Comparison of ENCODE assay signal across 18 mouse cellular contexts in the genomic region with DNA sequence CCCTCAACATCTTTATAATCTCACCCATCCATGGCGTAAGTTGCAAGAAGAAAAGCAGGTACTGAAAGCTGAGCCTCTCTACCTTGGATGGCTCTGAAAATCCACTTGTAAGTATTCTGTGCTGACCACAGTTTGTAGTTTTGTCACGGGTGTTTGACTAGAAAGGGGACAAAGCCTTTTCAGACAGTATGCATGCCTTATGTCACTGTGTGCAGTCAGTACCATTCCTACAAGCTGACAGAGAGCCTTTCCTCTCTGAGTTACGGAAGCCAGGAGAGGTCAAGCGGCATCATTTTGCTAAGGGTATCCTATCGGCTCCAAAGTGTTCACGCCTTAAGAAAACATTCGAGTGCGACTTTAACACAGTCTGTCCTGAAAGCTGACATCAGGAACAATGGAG.
DNase-seq lines count a peak whose midpoint lies in the region; ATAC-seq and TF ChIP-seq lines count a peak whose summit lies in the region.
"Had no signal": no experiment of that assay in that cellular context is flagged by ENCODE, and none has a peak within 500 bp of the region (broad histone marks: within the 10 kb centered on the region; RNA-seq: fewer than 3 reads in every experiment).

No protein-coding gene starts in this region.

- no peak overlapping the region for H3K4me3 ChIP-seq in embryonic facial prominence, embryonic 11.5 days (ENCODE audit: low read depth, low read length)
- H3K4me3 ChIP-seq in embryonic facial prominence, embryonic 10.5 days: no peak overlapping the region
- no peak overlapping the region for H3K4me3 ChIP-seq in hindbrain, embryonic 10.5 days
- H3K4me3 ChIP-seq in hindbrain, embryonic 13.5 days: no peak overlapping the region
- no peak overlapping the region for H3K4me3 ChIP-seq in midbrain, embryonic 11.5 days (ENCODE audit: low read depth, low read length)
- no peak overlapping the region for H3K4me3 ChIP-seq in midbrain, embryonic 16.5 days (ENCODE audit: low read depth, low read length)
- H3K4me3 ChIP-seq in layer of hippocampus, adult 2 months: no peak overlapping the region
- H3K4me3 ChIP-seq: embryonic facial prominence, embryonic 15.5 days; erythroblast, embryonic 14.5 days; gastrocnemius, adult 2 months; intestine, embryonic 15.5 days had no signal

- no peak for TF ChIP-seq CTCF in layer of hippocampus, adult 2 months (conservative IDR thresholded peaks at IDR 0.05)

- no peaks in the 10 kb centered on the region for H3K36me3 ChIP-seq in embryonic facial prominence, embryonic 11.5 days (replicated peaks; ENCODE audit: control insufficient read depth, insufficient read depth, low read depth, low read length)
- no peaks in the 10 kb centered on the region for H3K36me3 ChIP-seq in embryonic facial prominence, embryonic 10.5 days (replicated peaks)
- no peaks in the 10 kb centered on the region for H3K36me3 ChIP-seq in hindbrain, embryonic 10.5 days
- no peaks in the 10 kb centered on the region for H3K36me3 ChIP-seq in hindbrain, embryonic 13.5 days
- H3K36me3 ChIP-seq in midbrain, embryonic 11.5 days (ENCODE audit: control insufficient read depth, insufficient read depth, low read length): no peaks in the 10 kb centered on the region
- no peaks in the 10 kb centered on the region for H3K36me3 ChIP-seq in midbrain, embryonic 16.5 days (ENCODE audit: control insufficient read depth, insufficient read depth, low read length)
- H3K36me3 ChIP-seq: embryonic facial prominence, embryonic 15.5 days; intestine, embryonic 15.5 days had no signal

- WGBS in embryonic facial prominence, embryonic 11.5 days: 60% methylated on average over 8 of the region's 8 CpGs
- WGBS in embryonic facial prominence, embryonic 10.5 days: 62% methylated on average over 8 of the region's 8 CpGs
- 64% methylated on average over 8 of the region's 8 CpGs for WGBS in hindbrain, embryonic 10.5 days
- 56% methylated on average over 8 of the region's 8 CpGs for WGBS in hindbrain, embryonic 13.5 days
- WGBS in midbrain, embryonic 11.5 days: 69% methylated on average over 8 of the region's 8 CpGs
- 59% methylated on average over 8 of the region's 8 CpGs for WGBS in midbrain, embryonic 16.5 days

- H3K9me3 ChIP-seq in embryonic facial prominence, embryonic 11.5 days (replicated peaks; ENCODE audit: control insufficient read depth, low read length): no peaks in the 10 kb centered on the region
- H3K9me3 ChIP-seq in embryonic facial prominence, embryonic 10.5 days: no peaks in the 10 kb centered on the region
- no peaks in the 10 kb centered on the region for H3K9me3 ChIP-seq in hindbrain, embryonic 10.5 days
- H3K9me3 ChIP-seq in hindbrain, embryonic 13.5 days: no peaks in the 10 kb centered on the region
- H3K9me3 ChIP-seq in midbrain, embryonic 11.5 days (ENCODE audit: control insufficient read depth, low read length): no peaks in the 10 kb centered on the region
- no peaks in the 10 kb centered on the region for H3K9me3 ChIP-seq in midbrain, embryonic 16.5 days (replicated peaks; ENCODE audit: control insufficient read depth, low read length, poor library complexity, severe bottlenecking)
- H3K9me3 ChIP-seq: embryonic facial prominence, embryonic 15.5 days; intestine, embryonic 15.5 days had no signal

- H3K4me1 ChIP-seq in embryonic facial prominence, embryonic 11.5 days (ENCODE audit: control insufficient read depth, insufficient read depth, low read length): 0 out of 2 replicates have a peak, but pooled peaks cover 4% of the 10 kb centered on the region
- peaks cover 38% of the 10 kb centered on the region for H3K4me1 ChIP-seq in embryonic facial prominence, embryonic 10.5 days
- peaks cover 41% of the 10 kb centered on the region for H3K4me1 ChIP-seq in hindbrain, embryonic 10.5 days (replicated peaks)
- peaks cover 15% of the 10 kb centered on the region for H3K4me1 ChIP-seq in hindbrain, embryonic 13.5 days (replicated peaks)
- H3K4me1 ChIP-seq in midbrain, embryonic 11.5 days (ENCODE audit: control insufficient read depth, insufficient read depth, low read length): peaks cover 14% of the 10 kb centered on the region; the same call in 1 of the 2 replicates
- H3K4me1 ChIP-seq in midbrain, embryonic 16.5 days (ENCODE audit: control insufficient read depth, insufficient read depth, low read length): no peaks in the 10 kb centered on the region
- H3K4me1 ChIP-seq: embryonic facial prominence, embryonic 15.5 days had no signal

- ATAC-seq in embryonic facial prominence, embryonic 11.5 days (replicated peaks; ENCODE audit: insufficient number of reproducible peaks, low FRiP score, low TSS enrichment, low read depth): peak; percentile 36; the same call in 1 of the 2 replicates
- ATAC-seq in hindbrain, embryonic 13.5 days (ENCODE audit: low FRiP score): no peak
- peak; percentile 41; the same call in 1 of the 2 replicates for ATAC-seq in midbrain, embryonic 11.5 days (ENCODE audit: low FRiP score)
- ATAC-seq in midbrain, embryonic 16.5 days: no peak
- ATAC-seq: intestine, embryonic 15.5 days had no signal

- no peak overlapping the region for H3K27ac ChIP-seq in embryonic facial prominence, embryonic 11.5 days (replicated peaks; ENCODE audit: low read depth, low read length)
- H3K27ac ChIP-seq in embryonic facial prominence, embryonic 10.5 days (replicated peaks): no peak overlapping the region
- peak overlapping the region; percentile 69 for H3K27ac ChIP-seq in hindbrain, embryonic 10.5 days
- H3K27ac ChIP-seq in hindbrain, embryonic 13.5 days: no peak overlapping the region
- H3K27ac ChIP-seq in midbrain, embryonic 11.5 days (ENCODE audit: low read depth, low read length): no peak overlapping the region
- no peak overlapping the region for H3K27ac ChIP-seq in midbrain, embryonic 16.5 days (ENCODE audit: low read length)
- no peak overlapping the region for H3K27ac ChIP-seq in layer of hippocampus, adult 2 months
- H3K27ac ChIP-seq: embryonic facial prominence, embryonic 15.5 days; gastrocnemius, adult 2 months; intestine, embryonic 15.5 days had no signal

- H3K9ac ChIP-seq in embryonic facial prominence, embryonic 11.5 days (replicated peaks; ENCODE audit: low read length): no peak overlapping the region
- H3K9ac ChIP-seq in hindbrain, embryonic 13.5 days: no peak overlapping the region
- no peak overlapping the region; the same call in 1 of the 2 replicates for H3K9ac ChIP-seq in midbrain, embryonic 11.5 days (ENCODE audit: low read length)
- no peak overlapping the region for H3K9ac ChIP-seq in midbrain, embryonic 16.5 days (ENCODE audit: low read depth, low read length)
- H3K9ac ChIP-seq: embryonic facial prominence, embryonic 15.5 days; intestine, embryonic 15.5 days had no signal

- no peak for DNase-seq in embryonic facial prominence, embryonic 11.5 days (ENCODE audit: low spot score)
- DNase-seq in embryonic facial prominence, embryonic 10.5 days (ENCODE audit: low spot score): no peak
- DNase-seq in hindbrain, embryonic 10.5 days (ENCODE audit: low spot score): no peak
- DNase-seq in midbrain, embryonic 11.5 days (ENCODE audit: low spot score, missing footprints): peak; percentile 88
- DNase-seq in layer of hippocampus, adult 2 months (ENCODE audit: low spot score in 2 of 2): no peak
- DNase-seq: adrenal gland, postnatal 10 days; cerebellum, adult 11 months; cerebellum, adult 8-10 months; cerebellum, postnatal 14 days; gastrocnemius, adult 2 months; gastrocnemius, postnatal 25 days; heart, postnatal 10 days; heart, postnatal 4 days had no signal

- no peak overlapping the region for H3K4me2 ChIP-seq in embryonic facial prominence, embryonic 11.5 days (ENCODE audit: low read depth, low read length)
- no peak overlapping the region for H3K4me2 ChIP-seq in hindbrain, embryonic 13.5 days
- no peak overlapping the region; the same call in 1 of the 2 replicates for H3K4me2 ChIP-seq in midbrain, embryonic 11.5 days
- no peak overlapping the region for H3K4me2 ChIP-seq in midbrain, embryonic 16.5 days (ENCODE audit: low read length)
- H3K4me2 ChIP-seq: embryonic facial prominence, embryonic 15.5 days; intestine, embryonic 15.5 days had no signal

- H3K27me3 ChIP-seq in embryonic facial prominence, embryonic 11.5 days (ENCODE audit: control insufficient read depth, insufficient read depth, low read length): no peaks in the 10 kb centered on the region
- H3K27me3 ChIP-seq in embryonic facial prominence, embryonic 10.5 days (replicated peaks; ENCODE audit: low read depth, poor library complexity, severe bottlenecking): no peaks in the 10 kb centered on the region
- no peaks in the 10 kb centered on the region for H3K27me3 ChIP-seq in hindbrain, embryonic 10.5 days (ENCODE audit: insufficient read depth, poor library complexity, severe bottlenecking)
- no peaks in the 10 kb centered on the region for H3K27me3 ChIP-seq in hindbrain, embryonic 13.5 days
- H3K27me3 ChIP-seq in midbrain, embryonic 11.5 days (ENCODE audit: control insufficient read depth, insufficient read depth, low read length): no peaks in the 10 kb centered on the region
- no peaks in the 10 kb centered on the region for H3K27me3 ChIP-seq in midbrain, embryonic 16.5 days (ENCODE audit: control insufficient read depth, insufficient read depth, low read depth, low read length)
- H3K27me3 ChIP-seq: embryonic facial prominence, embryonic 15.5 days; intestine, embryonic 15.5 days had no signal

Comparison
In these comparisons a context has a peak if more than half of its experiments do, and no peak if none do; other contexts are left out.
1. ATAC-seq: peak in embryonic facial prominence, embryonic 11.5 days (single experiment) and midbrain, embryonic 11.5 days (single experiment); none in hindbrain, embryonic 13.5 days (single experiment) and midbrain, embryonic 16.5 days (single experiment).